ENCODE assay signal across 8 mouse cellular contexts in genomic region chr1:172247679-172248078, GRCm38 (mm10). TPM values are rescaled to one million over a fixed set of nuclear protein-coding genes. Genes with fewer than 3 reads are reported as not detected.
DNase-seq lines count a peak whose midpoint lies in the region; ATAC-seq and TF ChIP-seq lines count a peak whose summit lies in the region.

No protein-coding gene starts in this region.

- H3K9ac ChIP-seq in liver, postnatal 0 days (replicated peaks), result no peak overlapping the region

- no peak overlapping the region for H3K4me3 ChIP-seq in cerebellum, adult 2 months (replicated peaks; ENCODE audit: insufficient read depth, low read depth, low read length)
- H3K4me3 ChIP-seq in liver, postnatal 0 days (ENCODE audit: low read depth, low read length), result no peak overlapping the region
- no peak overlapping the region for H3K4me3 ChIP-seq in small intestine, adult 2 months (ENCODE audit: low read depth, low read length)

- no peaks in the 10 kb centered on the region for H3K9me3 ChIP-seq in liver, postnatal 0 days (ENCODE audit: low read length)

- no peak for DNase-seq in cerebellum, adult 2 months
- no peak for DNase-seq in cerebellum, adult 9-11 months
- peak; percentile 13 for DNase-seq in 416B (ENCODE audit: low read depth)
- DNase-seq in brain, adult 2 months (ENCODE audit: low read depth, low spot score), result peak; percentile 17
- peak; percentile 39 to 63 for DNase-seq in heart, postnatal 14 days
- DNase-seq in liver, postnatal 0 days, result no peak

- TF ChIP-seq POLR2A in cerebellum, adult 2 months (IDR thresholded peaks at IDR 0.05; ENCODE audit: borderline replicate concordance, insufficient read depth, low read length), result no peak
- TF ChIP-seq POLR2A in small intestine, adult 2 months (IDR thresholded peaks at IDR 0.05; ENCODE audit: low read depth, low read length), result no peak

- no peak overlapping the region for H3K4me2 ChIP-seq in liver, postnatal 0 days (ENCODE audit: low read depth, low read length)

- 41% methylated on average over 2 of the region's 2 CpGs for WGBS in cerebellum, adult 2 months
- WGBS in liver, postnatal 0 days (ENCODE audit: insufficient replicate concordance), result 29% methylated on average over 2 of the region's 2 CpGs
- 47% methylated on average over 2 of the region's 2 CpGs for WGBS in small intestine, adult 2 months

- H3K27me3 ChIP-seq in cerebellum, adult 2 months (ENCODE audit: control insufficient read depth, insufficient read depth, low read length), result no peaks in the 10 kb centered on the region
- H3K27me3 ChIP-seq in liver, postnatal 0 days (ENCODE audit: insufficient read depth, low read length), result peaks cover 16% of the 10 kb centered on the region; the same call in 1 of the 2 replicates
- peaks cover 7% of the 10 kb centered on the region for H3K27me3 ChIP-seq in small intestine, adult 2 months (ENCODE audit: control insufficient read depth, insufficient read depth, low read length)

- ATAC-seq in liver, postnatal 0 days, result no peak
- no peak for ATAC-seq in erythroblast, adult 5-6 weeks (replicated peaks; ENCODE audit: low FRiP score, poor library complexity, severe bottlenecking)

- no peak overlapping the region for H3K27ac ChIP-seq in cerebellum, adult 2 months (ENCODE audit: insufficient read depth, low read length)
- no peak overlapping the region for H3K27ac ChIP-seq in liver, postnatal 0 days (ENCODE audit: low read depth)
- H3K27ac ChIP-seq in small intestine, adult 2 months (ENCODE audit: insufficient read depth, low read depth, low read length), result no peak overlapping the region

- H3K36me3 ChIP-seq in liver, postnatal 0 days (replicated peaks; ENCODE audit: insufficient read depth, low read length), result no peaks in the 10 kb centered on the region
- no peaks in the 10 kb centered on the region for H3K36me3 ChIP-seq in small intestine, adult 2 months (ENCODE audit: control insufficient read depth, insufficient read depth, low read length)

- peak; percentile 52; the same call in 1 of the 2 replicates for TF ChIP-seq CTCF in cerebellum, adult 2 months (IDR thresholded peaks at IDR 0.05; ENCODE audit: borderline replicate concordance, insufficient read depth, low read depth, low read length)
- TF ChIP-seq CTCF in liver, postnatal 0 days (IDR thresholded peaks at IDR 0.05; ENCODE audit: low read depth), result peak; percentile 60
- TF ChIP-seq CTCF in small intestine, adult 2 months (IDR thresholded peaks at IDR 0.05; ENCODE audit: extremely low read depth, insufficient read length, insufficient replicate concordance, low read depth, low read length), result peak; percentile 12; the same call in 1 of the 2 replicates

- no peak for TF ChIP-seq EP300 in liver, postnatal 0 days (IDR thresholded peaks at IDR 0.05; ENCODE audit: low read depth)

- no peaks in the 10 kb centered on the region for H3K4me1 ChIP-seq in cerebellum, adult 2 months (ENCODE audit: control insufficient read depth, insufficient read depth, low read length)
- no peaks in the 10 kb centered on the region for H3K4me1 ChIP-seq in liver, postnatal 0 days (ENCODE audit: insufficient read depth)
- H3K4me1 ChIP-seq in small intestine, adult 2 months (ENCODE audit: control insufficient read depth, insufficient read depth, insufficient read length, low read length), result no peaks in the 10 kb centered on the region

- intact Hi-C loops in heart, postnatal 14 days (cut with DNase I), result loop anchor here (5.0 kb wide), 1 partner anchor 85 kb away; no protein-coding TSS in a partner anchor

RNA-seq across cellular contexts. Expression of gene Atp1a4, which starts 10.5 kb away (rescaled TPM):
- polyA plus RNA-seq in cerebellum, adult 2 months (2012; rRNA removed), result 0.03 TPM in 1 of 2 replicates, not detected in the other
- not detected for total RNA-seq in heart, postnatal 14 days (2021)
- polyA plus RNA-seq in liver, postnatal 0 days (2015; fragmentation: Nextera tagmentation; extraction: Ambion mirVana), result 0.04 and 0.08 TPM in 2 replicates
- not detected in 2 replicates for polyA plus RNA-seq in small intestine, adult 2 months (2012; rRNA removed)
- total RNA-seq in erythroblast, adult 5-6 weeks (2015; ENCODE audit: low replicate concordance), result not detected in 2 replicates
- not detected in 2 replicates for total RNA-seq in erythroblast, adult 5-6 weeks (2017; ENCODE audit: low replicate concordance)

RNA-seq across cellular contexts. Expression of gene Igsf8, which starts 13.8 kb away (rescaled TPM):
- polyA plus RNA-seq in cerebellum, adult 2 months (2012; rRNA removed), result 254 and 269 TPM in 2 replicates
- 10 to 100 TPM; 13.8 to 16.3 TPM for total RNA-seq in heart, postnatal 14 days (2021)
- 12.8 and 13.1 TPM in 2 replicates for polyA plus RNA-seq in liver, postnatal 0 days (2015; fragmentation: Nextera tagmentation; extraction: Ambion mirVana)
- polyA plus RNA-seq in small intestine, adult 2 months (2012; rRNA removed), result 52.7 and 90.8 TPM in 2 replicates
- total RNA-seq in erythroblast, adult 5-6 weeks (2015; ENCODE audit: low replicate concordance), result 1.3 and 6.7 TPM in 2 replicates
- 2.0 and 3.1 TPM in 2 replicates for total RNA-seq in erythroblast, adult 5-6 weeks (2017; ENCODE audit: low replicate concordance)

RNA-seq across cellular contexts. Expression of gene Casq1, which starts 28.0 kb away (rescaled TPM):
- 3.8 and 3.9 TPM in 2 replicates for polyA plus RNA-seq in cerebellum, adult 2 months (2012; rRNA removed)
- total RNA-seq in heart, postnatal 14 days (2021), result 10 to 100 TPM; 10.1 to 12.9 TPM
- 0.61 and 9.1 TPM in 2 replicates for polyA plus RNA-seq in liver, postnatal 0 days (2015; fragmentation: Nextera tagmentation; extraction: Ambion mirVana)
- polyA plus RNA-seq in small intestine, adult 2 months (2012; rRNA removed), result 0.18 and 0.32 TPM in 2 replicates
- not detected in 2 replicates for total RNA-seq in erythroblast, adult 5-6 weeks (2015; ENCODE audit: low replicate concordance)
- total RNA-seq in erythroblast, adult 5-6 weeks (2017; ENCODE audit: low replicate concordance), result not detected in 2 replicates

RNA-seq across cellular contexts. Expression of gene Pea15a, which starts 41.1 kb away (rescaled TPM):
- 562 and 572 TPM in 2 replicates for polyA plus RNA-seq in cerebellum, adult 2 months (2012; rRNA removed)
- total RNA-seq in heart, postnatal 14 days (2021), result 10 to 100 TPM; 71.1 to 77.7 TPM
- polyA plus RNA-seq in liver, postnatal 0 days (2015; fragmentation: Nextera tagmentation; extraction: Ambion mirVana), result 14.1 and 14.5 TPM in 2 replicates
- 11.3 and 12.0 TPM in 2 replicates for polyA plus RNA-seq in small intestine, adult 2 months (2012; rRNA removed)
- 2.5 and 3.1 TPM in 2 replicates for total RNA-seq in erythroblast, adult 5-6 weeks (2015; ENCODE audit: low replicate concordance)
- 2.6 and 5.4 TPM in 2 replicates for total RNA-seq in erythroblast, adult 5-6 weeks (2017; ENCODE audit: low replicate concordance)

RNA-seq across cellular contexts. Expression of gene Atp1a2, which starts 50.2 kb away (rescaled TPM):
- 535 and 584 TPM in 2 replicates for polyA plus RNA-seq in cerebellum, adult 2 months (2012; rRNA removed)
- total RNA-seq in heart, postnatal 14 days (2021), result 100 to 1,000 TPM; 448 to 458 TPM
- polyA plus RNA-seq in liver, postnatal 0 days (2015; fragmentation: Nextera tagmentation; extraction: Ambion mirVana), result 0.29 and 1.4 TPM in 2 replicates
- 2.7 and 3.5 TPM in 2 replicates for polyA plus RNA-seq in small intestine, adult 2 months (2012; rRNA removed)
- total RNA-seq in erythroblast, adult 5-6 weeks (2015; ENCODE audit: low replicate concordance), result not detected in 2 replicates
- not detected in 2 replicates for total RNA-seq in erythroblast, adult 5-6 weeks (2017; ENCODE audit: low replicate concordance)

Comparison
In these comparisons a context has a peak if more than half of its experiments do, and no peak if none do; other contexts are left out.
1. DNase-seq: peak in 416B (single experiment), brain, adult 2 months (single experiment) and heart, postnatal 14 days (2 of 2); none in cerebellum, adult 2 months (0 of 2), cerebellum, adult 9-11 months (single experiment) and liver, postnatal 0 days (single experiment).
2. Peak in every context shown above with its lines, with median percentiles within 50 percentile points of each other: CTCF ChIP-seq.